Mouse (Mus musculus): Measurements from ENCODE around the gene Fzd1.

Gene Fzd1

GRCm38 (mm10) chr5:4753161-4753560, 4.7 kb downstream of the Fzd1 start:
- no peak for DNase-seq (ENCODE audit: low read depth, low spot score)

- DNase-seq (ENCODE audit: low read depth, low spot score): no peak
Measured at GRCm38 (mm10) chr5:4742722-4743121, 15.1 kb downstream of the Fzd1 start.

GRCm38 (mm10) chr5:4737013-4737412, 20.8 kb downstream of the Fzd1 start:
- DNase-seq (ENCODE audit: low read depth, low spot score): no peak

GRCm38 (mm10) chr5:4735461-4735860, 22.4 kb downstream of the Fzd1 start:
- DNase-seq (ENCODE audit: low read depth, low spot score): no peak

- DNase-seq (ENCODE audit: low read depth, low spot score): no peak
Measured at GRCm38 (mm10) chr5:4733239-4733638, 24.6 kb downstream of the Fzd1 start.

GRCm38 (mm10) chr5:4732241-4733229, 25.3 kb downstream of the Fzd1 start:
- no peak for DNase-seq (ENCODE audit: low read depth, low spot score)

GRCm38 (mm10) chr5:4731743-4732215, 26.1 kb downstream of the Fzd1 start:
- no peak for DNase-seq (ENCODE audit: low read depth, low spot score)

- no peak for DNase-seq (ENCODE audit: low read depth, low spot score)
Measured at GRCm38 (mm10) chr5:4731064-4731463, 26.8 kb downstream of the Fzd1 start.

All from R1 (cell line).